Mouse (Mus musculus) small intestine, adult 2 months (tissue): Measurements from ENCODE around the gene Baiap2l2.

ENCODE experiments used
- CTCF ChIP-seq: fragments of 200-500 bp; IDR thresholded peaks from 2 replicates; pipeline ENCODE4 v1.5.1; 2012; ENCODE audit warnings: low read depth, mild to moderate bottlenecking, control low read depth, inconsistent platforms, low read length, moderate library complexity, mixed read lengths; ENCODE audit not compliant: insufficient replicate concordance, insufficient read length; ENCODE audit errors: extremely low read depth
- POLR2A ChIP-seq: fragments of 200-500 bp; IDR thresholded peaks from 2 replicates; pipeline ENCODE4 v1.6.1; 2012; ENCODE audit warnings: low read depth, mild to moderate bottlenecking, control low read depth, inconsistent platforms, low read length, moderate library complexity

GRCm38 (mm10) chr15:79273020-79273419 is 12.3 kb downstream of the Baiap2l2 start:
- TF ChIP-seq CTCF (no peak), POLR2A (no peak)
